ENCODE assay signal across 8 mouse cellular contexts in genomic region chr9:58111431-58111830, GRCm38 (mm10). TPM values are rescaled to one million over a fixed set of nuclear protein-coding genes. Genes with fewer than 3 reads are reported as not detected.
DNase-seq lines count a peak whose midpoint lies in the region; ATAC-seq and TF ChIP-seq lines count a peak whose summit lies in the region.

No protein-coding gene starts in this region.

- no peaks in the 10 kb centered on the region for H3K9me3 ChIP-seq in hindbrain, postnatal 0 days (ENCODE audit: low read length)
- H3K9me3 ChIP-seq in midbrain, embryonic 14.5 days (ENCODE audit: control insufficient read depth, low read length), result no peaks in the 10 kb centered on the region

- H3K4me1 ChIP-seq in hindbrain, postnatal 0 days (ENCODE audit: insufficient read depth, low read length), result peaks cover 29% of the 10 kb centered on the region; the same call in 1 of the 2 replicates
- peaks cover 69% of the 10 kb centered on the region for H3K4me1 ChIP-seq in midbrain, embryonic 14.5 days (ENCODE audit: control insufficient read depth, insufficient read depth, low read length)

- no peaks in the 10 kb centered on the region for H3K27me3 ChIP-seq in hindbrain, postnatal 0 days (ENCODE audit: insufficient read depth, low read length)
- H3K27me3 ChIP-seq in midbrain, embryonic 14.5 days (ENCODE audit: control insufficient read depth, insufficient read depth, low read length), result no peaks in the 10 kb centered on the region

- no peak overlapping the region for H3K4me3 ChIP-seq in hindbrain, postnatal 0 days (ENCODE audit: low read length)
- H3K4me3 ChIP-seq in midbrain, embryonic 14.5 days (replicated peaks; ENCODE audit: low read depth, low read length), result no peak overlapping the region

- WGBS in hindbrain, postnatal 0 days, result 39% methylated on average over 6 of the region's 6 CpGs
- WGBS in midbrain, embryonic 14.5 days, result 33% methylated on average over 6 of the region's 6 CpGs

- 0 out of 2 replicates have a peak overlapping the region, but pooled peaks have one; percentile 1 for H3K9ac ChIP-seq in hindbrain, postnatal 0 days (replicated peaks; ENCODE audit: low read length)
- no peak overlapping the region; the same call in 1 of the 2 replicates for H3K9ac ChIP-seq in midbrain, embryonic 14.5 days (replicated peaks; ENCODE audit: low read length)

- peak; percentile 32 to 76 for DNase-seq in adrenal gland, adult (ENCODE audit: inconsistent age in 2 of 2, low spot score in 1 of 2)
- DNase-seq in adrenal gland, postnatal 4 days (ENCODE audit: low spot score in 2 of 2), result no peak
- peak; percentile 85 to 87 for DNase-seq in cerebellum, postnatal 36 days
- DNase-seq in hindbrain, postnatal 0 days (ENCODE audit: low spot score), result peak; percentile 65
- DNase-seq in midbrain, embryonic 14.5 days, result no peak
- peak; percentile 52 for DNase-seq in thymus, postnatal 14 days
- no peak for DNase-seq in B cell, adult 2 months

- no peak overlapping the region for H3K4me2 ChIP-seq in hindbrain, postnatal 0 days (ENCODE audit: low read depth, low read length)
- no peak overlapping the region for H3K4me2 ChIP-seq in midbrain, embryonic 14.5 days (ENCODE audit: low read length)

- no peaks in the 10 kb centered on the region for H3K36me3 ChIP-seq in hindbrain, postnatal 0 days (ENCODE audit: insufficient read depth, low read length)
- no peaks in the 10 kb centered on the region for H3K36me3 ChIP-seq in midbrain, embryonic 14.5 days (ENCODE audit: control insufficient read depth, insufficient read depth, low read length)

- H3K27ac ChIP-seq in hindbrain, postnatal 0 days, result peak overlapping the region; percentile 74
- H3K27ac ChIP-seq in midbrain, embryonic 14.5 days (replicated peaks; ENCODE audit: low read depth, low read length), result peak overlapping the region; percentile 95

- peak; percentile 19; the same call in 1 of the 2 replicates for ATAC-seq in hindbrain, postnatal 0 days
- no peak for ATAC-seq in midbrain, embryonic 14.5 days (ENCODE audit: low FRiP score, low TSS enrichment)
- no peak for ATAC-seq in megakaryocyte-erythroid progenitor cell, adult 5-6 weeks (replicated peaks; ENCODE audit: low FRiP score, low TSS enrichment, poor library complexity, severe bottlenecking)

- TF ChIP-seq CTCF in hindbrain, postnatal 0 days (IDR thresholded peaks at IDR 0.05; ENCODE audit: low read depth), result no peak

RNA-seq across cellular contexts. Expression of gene Ccdc33, which starts 7.2 kb away (rescaled TPM):
- total RNA-seq in adrenal gland, postnatal 4 days (2021), result under 1 TPM in 1 of 2 experiments, not detected in 1; 0.87 TPM
- total RNA-seq in hindbrain, postnatal 0 days (2014; rRNA removed), result 0.52 and 1.4 TPM in 2 replicates
- 0.75 and 1.2 TPM in 2 replicates for polyA plus RNA-seq in hindbrain, postnatal 0 days (2015; fragmentation: Nextera tagmentation; extraction: Ambion mirVana)
- polyA plus RNA-seq in midbrain, embryonic 14.5 days (2014; fragmentation: Nextera tagmentation; extraction: Ambion mirVana), result 0.09 and 0.54 TPM in 2 replicates
- total RNA-seq in megakaryocyte-erythroid progenitor cell, adult 5-6 weeks (2014; fragmentation: Nextera tagmentation), result not detected in 2 replicates
- not detected in 2 replicates for total RNA-seq in megakaryocyte-erythroid progenitor cell, adult 5-6 weeks (2017)

RNA-seq across cellular contexts. Expression of gene Stra6, which starts 47.8 kb away (rescaled TPM):
- 1 to 10 TPM in 1 of 2 experiments, under 1 TPM in 1; 0.90 to 2.2 TPM for total RNA-seq in adrenal gland, postnatal 4 days (2021)
- total RNA-seq in hindbrain, postnatal 0 days (2014; rRNA removed), result 16.0 and 19.2 TPM in 2 replicates
- 7.5 TPM in 2 replicates for polyA plus RNA-seq in hindbrain, postnatal 0 days (2015; fragmentation: Nextera tagmentation; extraction: Ambion mirVana)
- polyA plus RNA-seq in midbrain, embryonic 14.5 days (2014; fragmentation: Nextera tagmentation; extraction: Ambion mirVana), result 2.3 and 10.1 TPM in 2 replicates
- total RNA-seq in megakaryocyte-erythroid progenitor cell, adult 5-6 weeks (2014; fragmentation: Nextera tagmentation), result not detected in 2 replicates
- total RNA-seq in megakaryocyte-erythroid progenitor cell, adult 5-6 weeks (2017), result not detected in 2 replicates

Comparison
In these comparisons a context has a peak if more than half of its experiments do, and no peak if none do; other contexts are left out.
1. DNase-seq: peak in adrenal gland, adult (2 of 2), cerebellum, postnatal 36 days (2 of 2), hindbrain, postnatal 0 days (single experiment) and thymus, postnatal 14 days (single experiment); none in adrenal gland, postnatal 4 days (0 of 2), midbrain, embryonic 14.5 days (single experiment) and B cell, adult 2 months (0 of 2).